Mouse (Mus musculus) heart, adult 2 months (tissue): ENCODE measurements around the gene Agap1.

Source experiments
- CTCF ChIP-seq: fragments of 200-600 bp; IDR thresholded peaks from 2 replicates; pipeline ENCODE4 v1.8.1; 2022; ENCODE audit warnings: antibody characterized with exemption, mild to moderate bottlenecking, moderate library complexity
- EP300 ChIP-seq: fragments of 200-500 bp; IDR thresholded peaks from 2 replicates; pipeline ENCODE4 v1.6.1; 2011; ENCODE audit warnings: low read depth, low read length, control low read depth; ENCODE audit not compliant: insufficient read depth
- POLR2A ChIP-seq: fragments of 200-500 bp; IDR thresholded peaks from 2 replicates; pipeline ENCODE4 v1.6.1; 2011; ENCODE audit warnings: mild to moderate bottlenecking, low read depth, low read length, control low read depth; ENCODE audit not compliant: insufficient read depth

- TF ChIP-seq CTCF (no peak), POLR2A (no peak), EP300 (no peak)
These were observed 264.3 kb downstream of the Agap1 start for GRCm38 (mm10) chr1:89718782-89719403.
